Mouse (Mus musculus): Measurements from ENCODE around the gene Osbpl10. TPM values are rescaled to one million over a fixed set of nuclear protein-coding genes. Genes with fewer than 3 reads are reported as not detected.
A peak's percentile ranks its signal among the peaks of the same experiment; 100 is the strongest.
"Not testable (repeated sequence)": the region's sequence is repeated elsewhere in the genome, so short reads cannot be mapped to it uniquely, and the experiment has no call there.

The Osbpl10 gene
- polyA plus RNA-seq, 1 experiment from 2014 or later, result 2.6 TPM

DNA sequence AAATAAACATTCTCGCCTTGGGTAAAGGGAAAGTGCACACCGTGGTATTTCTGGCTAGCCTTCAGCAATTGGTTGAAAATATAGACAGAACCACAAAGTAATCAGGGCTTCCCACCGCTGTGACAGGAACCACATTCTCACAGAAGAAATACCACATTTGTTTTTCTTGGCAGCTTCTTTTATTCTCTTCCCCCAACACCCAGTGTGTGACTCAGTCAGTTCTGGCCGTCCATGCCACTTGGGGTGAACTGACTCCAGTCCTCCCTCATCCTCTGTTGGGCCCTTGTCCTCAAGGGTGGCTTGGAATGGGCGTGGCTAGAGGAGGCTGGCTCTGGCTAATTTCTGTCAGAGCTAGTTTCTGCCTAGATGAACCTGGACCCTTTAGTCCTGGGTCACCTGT, 30.0 kb upstream of the Osbpl10 start:
- H3K4me3 ChIP-seq, result no peak overlapping the region
- no peaks in the 10 kb centered on the region for H3K27me3 ChIP-seq (replicated peaks)
- peak; percentile 78; the same call in 1 of the 2 replicates for ATAC-seq (ENCODE audit: insufficient number of reproducible peaks, low FRiP score)
- peaks cover 8% of the 10 kb centered on the region for H3K4me1 ChIP-seq (replicated peaks)
- no peaks in the 10 kb centered on the region for H3K36me3 ChIP-seq
- no peaks in the 10 kb centered on the region for H3K9me3 ChIP-seq (replicated peaks)
- WGBS, result 39% methylated on average over 5 of the region's 5 CpGs
- H3K4me2 ChIP-seq, result no peak overlapping the region
- no peak overlapping the region for H3K9ac ChIP-seq
- peak overlapping the region; percentile 46 for H3K27ac ChIP-seq (ENCODE audit: poor library complexity, severe bottlenecking)

DNA sequence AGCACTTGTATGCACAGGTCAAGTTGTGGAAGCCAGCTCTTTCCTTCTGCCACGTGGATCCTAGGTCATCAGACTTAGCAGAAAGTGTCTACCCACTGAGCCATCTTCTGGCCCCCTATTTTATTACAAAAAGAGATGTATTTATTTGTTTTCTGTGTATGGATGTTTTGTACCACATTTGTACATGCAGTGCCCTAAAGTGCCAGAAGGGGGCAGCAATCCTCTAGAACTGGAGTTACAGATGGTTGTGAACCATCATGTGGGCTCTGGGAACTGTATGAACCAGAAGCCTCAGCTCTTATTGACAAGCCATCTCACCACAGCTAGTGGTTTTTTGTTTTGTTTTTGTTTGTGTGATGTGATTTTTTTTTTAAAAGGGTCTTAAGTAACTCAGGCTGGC, 25.5 kb upstream of the Osbpl10 start:
- WGBS, result 24% methylated on average over 1 of the region's 1 CpGs
- H3K27me3 ChIP-seq (replicated peaks), result no peaks in the 10 kb centered on the region
- no peak overlapping the region for H3K4me3 ChIP-seq
- H3K4me1 ChIP-seq (replicated peaks), result peaks cover 8% of the 10 kb centered on the region
- H3K36me3 ChIP-seq, result no peaks in the 10 kb centered on the region
- no peak for ATAC-seq (ENCODE audit: insufficient number of reproducible peaks, low FRiP score)
- no peak overlapping the region for H3K9ac ChIP-seq
- no peak overlapping the region for H3K4me2 ChIP-seq
- no peaks in the 10 kb centered on the region for H3K9me3 ChIP-seq (replicated peaks)
- H3K27ac ChIP-seq (ENCODE audit: poor library complexity, severe bottlenecking), result no peak overlapping the region

DNA sequence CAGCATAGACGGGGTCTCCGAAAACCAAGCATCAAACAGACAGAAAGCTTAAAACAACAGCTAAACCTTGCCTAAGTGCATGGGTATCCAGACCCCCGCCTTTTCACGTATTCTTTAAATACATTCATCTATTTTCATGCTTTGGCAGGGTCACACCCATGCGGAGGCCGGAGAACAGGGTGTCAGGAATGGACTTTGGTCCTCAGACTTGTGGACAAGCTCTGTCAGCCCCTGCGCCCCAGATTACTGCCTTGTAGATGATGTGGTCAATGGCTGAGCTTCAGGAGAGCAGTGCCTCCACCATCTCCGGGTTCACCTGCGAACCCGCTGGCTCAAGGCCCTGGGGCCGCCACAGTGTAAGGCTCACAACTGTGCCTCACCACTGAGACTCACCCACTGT, 23.0 kb upstream of the Osbpl10 start:
- no peak overlapping the region for H3K9ac ChIP-seq
- WGBS, result 86% methylated on average over 11 of the region's 11 CpGs
- H3K27me3 ChIP-seq (replicated peaks), result no peaks in the 10 kb centered on the region
- H3K4me2 ChIP-seq, result no peak overlapping the region
- no peak overlapping the region for H3K4me3 ChIP-seq
- H3K4me1 ChIP-seq (replicated peaks), result peaks cover 2% of the 10 kb centered on the region; the same call in 1 of the 2 replicates
- no peaks in the 10 kb centered on the region for H3K9me3 ChIP-seq (replicated peaks)
- no peak for ATAC-seq (ENCODE audit: insufficient number of reproducible peaks, low FRiP score)
- no peaks in the 10 kb centered on the region for H3K36me3 ChIP-seq
- H3K27ac ChIP-seq (ENCODE audit: poor library complexity, severe bottlenecking), result no peak overlapping the region

DNA sequence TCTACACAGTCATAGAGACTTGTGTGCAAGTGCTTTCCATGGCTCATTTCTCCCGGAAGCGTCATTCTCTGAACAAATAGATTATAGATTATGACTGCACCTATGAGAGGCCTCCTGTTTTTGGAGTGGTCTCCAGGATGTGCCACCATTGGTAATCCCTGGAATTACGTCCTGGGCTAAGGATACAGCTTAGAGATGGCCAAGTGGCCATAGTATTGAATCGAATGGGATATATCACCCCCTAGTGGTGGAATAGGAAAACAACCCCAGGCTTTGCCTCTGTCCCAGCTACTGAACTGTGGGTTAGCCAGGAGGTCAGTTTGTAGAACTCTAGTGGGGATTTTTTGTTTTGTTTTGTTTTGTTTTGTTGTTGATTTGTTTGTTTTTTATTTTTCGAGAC, 21.4 kb upstream of the Osbpl10 start:
- ATAC-seq (ENCODE audit: insufficient number of reproducible peaks, low FRiP score), result no peak
- H3K4me2 ChIP-seq, result no peak overlapping the region
- WGBS, result 37% methylated on average over 5 of the region's 5 CpGs
- 0 out of 2 replicates have a peak, but pooled peaks cover under 1% of the 10 kb centered on the region for H3K9me3 ChIP-seq (replicated peaks)
- no peaks in the 10 kb centered on the region for H3K27me3 ChIP-seq (replicated peaks)
- H3K36me3 ChIP-seq, result no peaks in the 10 kb centered on the region
- no peak overlapping the region for H3K4me3 ChIP-seq
- H3K27ac ChIP-seq (ENCODE audit: poor library complexity, severe bottlenecking), result no peak overlapping the region
- H3K9ac ChIP-seq, result no peak overlapping the region
- H3K4me1 ChIP-seq (replicated peaks), result no peaks in the 10 kb centered on the region

DNA sequence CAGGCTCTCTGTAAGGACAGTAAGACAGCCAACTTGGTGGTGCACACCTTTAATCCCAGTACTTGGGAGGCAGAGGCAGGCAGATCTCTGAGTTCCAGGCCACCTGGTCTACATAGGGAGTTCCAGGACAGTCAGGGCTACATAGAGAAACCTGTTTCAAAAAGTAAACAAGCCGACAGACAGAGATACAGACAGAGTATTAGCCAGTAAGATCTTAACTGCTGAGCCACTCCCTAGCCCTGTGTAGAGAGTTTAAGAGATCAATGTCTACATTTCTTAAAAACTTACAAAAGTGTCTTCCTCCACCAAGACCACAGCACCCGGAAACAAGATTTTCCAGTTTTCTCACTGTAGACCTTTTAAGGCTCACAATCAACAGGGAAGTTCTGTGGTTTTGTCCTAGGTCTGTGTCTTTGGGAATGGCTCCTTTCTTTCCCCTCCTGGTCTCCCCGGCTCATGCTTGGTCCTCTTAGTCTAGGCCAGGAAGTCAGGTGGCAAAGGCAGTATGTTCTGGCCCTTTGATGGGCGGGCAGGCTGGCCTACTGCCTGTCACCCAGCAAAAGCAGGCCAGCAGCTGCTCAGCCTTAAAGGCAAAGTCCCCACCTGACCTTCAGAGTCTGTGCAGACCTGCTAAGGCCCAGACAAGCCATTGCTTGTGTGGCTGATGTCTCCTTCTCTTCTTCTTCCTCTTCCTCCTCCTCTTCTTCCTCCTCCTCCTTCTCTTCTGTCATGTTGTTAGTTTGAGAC, 18.2 kb upstream of the Osbpl10 start:
- no peak overlapping the region for H3K4me2 ChIP-seq
- peaks cover 7% of the 10 kb centered on the region for H3K9me3 ChIP-seq (replicated peaks)
- no peaks in the 10 kb centered on the region for H3K27me3 ChIP-seq (replicated peaks)
- H3K27ac ChIP-seq (ENCODE audit: poor library complexity, severe bottlenecking), result no peak overlapping the region
- H3K36me3 ChIP-seq, result no peaks in the 10 kb centered on the region
- 76% methylated on average over 4 of the region's 4 CpGs for WGBS
- no peak overlapping the region for H3K4me3 ChIP-seq
- no peak for ATAC-seq (ENCODE audit: insufficient number of reproducible peaks, low FRiP score)
- H3K9ac ChIP-seq, result no peak overlapping the region
- no peaks in the 10 kb centered on the region for H3K4me1 ChIP-seq (replicated peaks)

DNA sequence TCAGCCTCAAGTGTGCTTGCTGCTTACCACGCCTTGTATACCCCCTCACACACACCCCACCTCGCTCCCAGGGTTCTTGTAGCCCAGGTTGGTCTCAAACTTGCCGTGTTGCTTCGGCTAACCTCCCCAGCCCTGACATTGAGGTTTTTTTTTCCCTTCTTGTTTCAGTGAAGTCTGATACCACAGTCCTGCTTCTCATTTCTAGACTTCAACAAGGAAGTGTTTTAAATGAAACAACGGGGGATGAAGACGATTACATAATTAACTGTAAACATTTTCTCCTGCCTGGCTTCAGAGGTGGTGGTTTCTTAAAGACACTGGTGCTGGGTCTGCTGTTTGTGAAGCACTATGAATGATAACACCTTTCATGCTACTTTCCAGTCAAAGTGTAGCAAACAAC, 17.5 kb upstream of the Osbpl10 start:
- Histone ChIP-seq H3K4me1 (replicated peaks) (no peaks in the 10 kb centered on the region), H3K9ac (no peak overlapping the region), H3K4me3 (no peak overlapping the region), H3K9me3 (replicated peaks) (peaks cover 8% of the 10 kb centered on the region), H3K36me3 (no peaks in the 10 kb centered on the region), H3K27ac (ENCODE audit: poor library complexity, severe bottlenecking) (no peak overlapping the region), H3K27me3 (replicated peaks) (no peaks in the 10 kb centered on the region), H3K4me2 (no peak overlapping the region)
- WGBS, result 81% methylated on average over 6 of the region's 6 CpGs
- ATAC-seq (ENCODE audit: insufficient number of reproducible peaks, low FRiP score), result no peak

DNA sequence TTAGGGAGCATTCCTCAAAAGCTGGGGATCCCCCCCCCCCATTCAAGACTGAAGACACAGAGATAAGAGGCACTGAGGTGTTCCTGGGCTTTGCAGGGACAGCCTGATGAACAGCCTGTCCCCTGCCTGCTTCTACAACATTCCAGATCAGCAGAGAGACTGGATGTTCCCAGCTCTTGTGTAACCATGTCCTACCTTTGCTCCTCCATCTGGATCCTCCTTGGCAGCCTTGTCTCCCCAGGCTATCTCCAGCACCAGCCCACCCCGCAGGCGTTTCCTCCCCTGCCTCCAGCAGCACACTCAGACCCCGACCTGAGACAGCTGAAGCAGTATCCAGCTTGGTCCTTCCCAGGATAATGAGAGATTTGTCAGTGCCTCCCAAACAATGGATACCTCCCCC, 14.3 kb upstream of the Osbpl10 start:
- Histone ChIP-seq H3K27ac (ENCODE audit: poor library complexity, severe bottlenecking) (no peak overlapping the region), H3K4me3 (no peak overlapping the region), H3K9me3 (replicated peaks) (peaks cover 16% of the 10 kb centered on the region), H3K36me3 (no peaks in the 10 kb centered on the region), H3K4me1 (replicated peaks) (no peaks in the 10 kb centered on the region), H3K27me3 (replicated peaks) (no peaks in the 10 kb centered on the region), H3K4me2 (no peak overlapping the region), H3K9ac (no peak overlapping the region)
- ATAC-seq (ENCODE audit: insufficient number of reproducible peaks, low FRiP score), result no peak
- WGBS, result 45% methylated on average over 3 of the region's 3 CpGs

DNA sequence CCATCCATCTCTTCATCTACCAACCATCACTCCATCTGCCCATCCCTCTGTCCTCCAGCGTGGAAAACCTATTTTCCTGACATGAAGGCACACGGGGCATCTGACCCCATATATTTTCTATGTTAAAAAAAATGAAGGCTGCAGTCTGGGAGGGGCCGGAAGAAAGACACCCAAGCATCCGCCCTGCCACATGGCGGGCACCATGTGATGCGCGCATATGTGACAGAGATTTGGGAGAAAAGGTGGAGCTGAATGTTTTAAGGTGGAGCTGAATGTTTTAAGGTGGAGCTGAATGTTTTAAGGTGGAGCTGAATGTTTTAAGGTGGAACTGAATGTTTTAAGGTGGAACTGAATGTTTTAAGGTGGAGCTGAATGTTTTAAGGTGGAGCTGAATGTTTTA, 12.1 kb upstream of the Osbpl10 start:
- not testable (repeated sequence) for H3K9ac ChIP-seq; H3K4me3 ChIP-seq; H3K4me2 ChIP-seq; H3K27me3 ChIP-seq (replicated peaks); ATAC-seq (ENCODE audit: insufficient number of reproducible peaks, low FRiP score); H3K4me1 ChIP-seq (replicated peaks); H3K27ac ChIP-seq (ENCODE audit: poor library complexity, severe bottlenecking); H3K36me3 ChIP-seq
- peaks cover 16% of the 10 kb centered on the region for H3K9me3 ChIP-seq (replicated peaks)
- 83% methylated on average over 7 of the region's 7 CpGs for WGBS

DNA sequence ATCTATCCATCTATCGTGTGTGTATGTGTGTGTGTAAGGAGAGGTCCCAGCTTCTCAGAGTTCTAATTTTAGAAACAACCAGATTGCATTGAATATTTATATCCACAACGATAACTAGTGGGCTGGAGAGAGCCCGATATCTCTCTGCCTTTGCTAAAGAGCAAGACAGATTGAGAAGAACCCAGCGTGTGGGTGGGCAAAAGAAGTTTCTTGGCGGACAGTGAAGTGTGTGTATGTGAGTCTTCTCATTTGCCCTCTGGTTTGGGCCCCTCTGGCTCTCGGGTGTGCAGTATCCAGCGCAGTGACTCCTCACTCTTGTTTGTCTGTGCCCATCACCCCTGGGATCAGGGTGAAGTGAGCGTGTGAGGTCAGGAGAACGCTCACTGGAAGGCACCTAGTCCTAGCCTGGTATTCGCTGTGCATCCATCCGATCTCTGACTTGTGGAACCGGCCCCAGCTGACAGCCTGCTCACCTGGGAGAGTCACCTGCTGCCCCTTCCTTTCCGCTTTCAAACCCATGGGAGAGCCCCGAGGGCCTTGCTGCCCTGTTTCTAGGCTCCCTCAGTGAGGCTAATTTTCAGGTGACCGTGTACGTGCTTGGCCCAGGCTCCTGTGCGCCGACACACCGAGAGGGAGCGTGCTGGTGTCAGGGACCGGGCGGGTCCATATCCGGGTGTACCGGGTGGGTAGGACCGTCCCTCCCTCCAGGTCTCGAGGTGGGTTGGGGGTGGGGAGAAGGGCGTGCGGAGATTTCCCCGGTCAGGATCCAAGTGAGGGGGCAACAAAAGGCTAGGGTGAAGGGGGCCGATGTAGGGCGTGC, 698 bp upstream of the Osbpl10 start:
- Histone ChIP-seq H3K4me1 (replicated peaks) (peaks cover 20% of the 10 kb centered on the region), H3K27me3 (replicated peaks) (peaks cover 11% of the 10 kb centered on the region), H3K27ac (ENCODE audit: poor library complexity, severe bottlenecking) (peak overlapping the region; percentile 78; the same call in 1 of the 2 replicates), H3K36me3 (no peaks in the 10 kb centered on the region), H3K9ac (peak overlapping the region; percentile 85), H3K9me3 (replicated peaks) (no peaks in the 10 kb centered on the region), H3K4me3 (peak overlapping the region; percentile 80), H3K4me2 (peak overlapping the region; percentile 85)
- ATAC-seq (ENCODE audit: insufficient number of reproducible peaks, low FRiP score), result peak; percentile 47
- whole genome bisulfite sequencing, result 3% methylated on average over 31 of the region's 31 CpGs

DNA sequence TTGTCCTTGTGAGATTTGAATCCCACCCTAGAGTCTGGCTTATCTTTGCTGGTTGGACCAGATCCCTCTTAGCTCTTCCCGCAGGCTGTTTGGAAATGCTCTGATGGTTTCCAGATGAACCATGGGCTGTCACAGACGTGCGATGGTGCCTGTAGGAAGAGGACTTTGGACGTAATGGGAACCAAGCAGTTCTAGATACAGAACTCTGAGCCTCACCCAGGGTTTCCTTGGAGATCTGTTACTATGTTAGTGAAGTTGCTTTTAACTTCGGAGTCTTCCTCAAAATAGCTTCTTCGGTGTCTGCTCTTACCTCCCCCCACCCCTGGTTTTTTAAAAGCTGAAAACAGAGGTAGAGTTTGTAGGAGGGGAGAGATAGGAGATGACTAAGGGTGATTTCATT, 1.6 kb downstream of the Osbpl10 start:
- H3K4me3 ChIP-seq, result 0 out of 2 replicates have a peak overlapping the region, but pooled peaks have one; percentile 80
- H3K27ac ChIP-seq (ENCODE audit: poor library complexity, severe bottlenecking), result no peak overlapping the region
- H3K27me3 ChIP-seq (replicated peaks), result peaks cover 11% of the 10 kb centered on the region
- no peak overlapping the region for H3K9ac ChIP-seq
- H3K4me2 ChIP-seq, result peak overlapping the region; percentile 85
- H3K9me3 ChIP-seq (replicated peaks), result no peaks in the 10 kb centered on the region
- no peaks in the 10 kb centered on the region for H3K36me3 ChIP-seq
- peaks cover 20% of the 10 kb centered on the region for H3K4me1 ChIP-seq (replicated peaks)
- no peak for ATAC-seq (ENCODE audit: insufficient number of reproducible peaks, low FRiP score)
- 24% methylated on average over 6 of the region's 6 CpGs for WGBS

DNA sequence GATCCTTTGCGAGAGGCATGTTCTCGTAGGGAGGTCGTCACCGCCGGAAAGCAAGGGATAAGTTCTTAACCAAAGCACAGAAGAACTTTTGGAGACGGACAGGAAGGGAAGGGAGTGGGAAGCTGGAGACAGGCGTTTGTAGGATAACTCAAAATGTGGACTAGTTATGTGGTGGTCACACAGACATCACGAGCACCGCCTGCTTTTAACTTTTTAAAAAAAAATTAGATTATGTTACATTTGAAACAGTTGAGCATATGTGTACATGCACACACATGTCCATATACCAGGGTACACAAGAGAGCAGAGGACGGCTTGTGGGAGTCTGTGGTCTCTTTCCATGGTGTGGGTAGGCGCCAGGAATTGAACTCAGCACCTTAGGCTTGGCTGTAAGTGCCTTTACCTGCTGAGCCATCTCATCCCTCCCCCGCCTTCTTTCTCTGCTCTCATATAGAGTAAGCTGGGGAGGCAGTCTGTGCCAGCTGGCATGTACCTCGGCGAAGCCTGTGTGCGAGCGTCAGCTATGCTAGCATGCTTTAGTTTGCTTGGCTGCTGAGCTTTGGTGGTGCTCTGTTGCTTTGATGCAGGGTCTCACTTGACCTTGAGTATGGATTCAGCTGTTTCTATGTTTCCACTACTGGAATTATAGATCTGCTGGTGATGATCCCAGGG, 4.5 kb downstream of the Osbpl10 start, which contains the start of gene Rps27rt:
Gene Rps27rt, minus strand, starts transcription at position 51 of the 672 bp plus-strand sequence.
- no peak within 1 kb of the TSS for H3K9ac ChIP-seq
- H3K36me3 ChIP-seq, result no peaks in the 10 kb centered on the region
- H3K9me3 ChIP-seq (replicated peaks), result 0 out of 2 replicates have a peak, but pooled peaks cover 1% of the 10 kb centered on the region
- no peak within 1 kb of the TSS for H3K4me2 ChIP-seq
- H3K4me3 ChIP-seq, result no peak within 1 kb of the TSS
- ATAC-seq (ENCODE audit: insufficient number of reproducible peaks, low FRiP score), result no peak
- 91% methylated on average over 16 of the region's 16 CpGs for WGBS
- no peak within 1 kb of the TSS for H3K27ac ChIP-seq (ENCODE audit: poor library complexity, severe bottlenecking)
- peaks cover 3% of the 10 kb centered on the region; the same call in 1 of the 2 replicates for H3K27me3 ChIP-seq (replicated peaks)
- H3K4me1 ChIP-seq (replicated peaks), result peaks cover 15% of the 10 kb centered on the region

Measured in heart, embryonic 12.5 days (tissue).